Mouse (Mus musculus) stomach, embryonic 15.5 days (tissue): ENCODE data around the gene Tmem86a. TPM values are rescaled to one million over a fixed set of nuclear protein-coding genes. Genes with fewer than 3 reads are reported as not detected.
"Not testable (repeated sequence)": the region's sequence is repeated elsewhere in the genome, so short reads cannot be mapped to it uniquely, and the experiment has no call there.

ENCODE experiments used
- ATAC-seq: fragments of 200-750 bp; cut with Nextera tagmentation; 2 replicates; pipeline ENCODE4 v1.8.0; 2017; ENCODE audit warnings: low read depth, moderate number of reproducible peaks, moderate TSS enrichment; ENCODE audit not compliant: insufficient read depth, low FRiP score
- H3K27ac ChIP-seq: fragments of 300-500 bp; sonication (generic); 2 replicates; pipeline ENCODE4 v1.5.1; 2015; ENCODE audit warnings: mild to moderate bottlenecking, inconsistent platforms
- H3K27me3 ChIP-seq: fragments of 300-500 bp; sonication (generic); replicated peaks from 2 replicates; pipeline ENCODE4 v1.6.1; 2015; ENCODE audit warnings: inconsistent platforms
- H3K36me3 ChIP-seq: fragments of 300-500 bp; sonication (generic); 2 replicates; pipeline ENCODE4 v1.6.1; 2015; ENCODE audit warnings: inconsistent platforms
- H3K4me1 ChIP-seq: fragments of 300-500 bp; sonication (generic); 2 replicates; pipeline ENCODE4 v1.6.1; 2015; ENCODE audit warnings: inconsistent platforms
- H3K4me2 ChIP-seq: fragments of 300-500 bp; sonication (generic); 2 replicates; pipeline ENCODE4 v1.6.1; 2015; ENCODE audit warnings: mild to moderate bottlenecking, inconsistent platforms
- H3K4me3 ChIP-seq: fragments of 300-500 bp; sonication (generic); replicated peaks from 2 replicates; pipeline ENCODE4 v1.5.1; 2015; ENCODE audit warnings: inconsistent platforms
- H3K9ac ChIP-seq: fragments of 300-500 bp; sonication (generic); 2 replicates; pipeline ENCODE4 v1.6.1; 2015; ENCODE audit warnings: inconsistent platforms
- H3K9me3 ChIP-seq: fragments of 300-500 bp; sonication (generic); 2 replicates; pipeline ENCODE4 v1.6.1; 2016; ENCODE audit warnings: inconsistent platforms
- WGBS: fragments of 180-500 bp; shearing (Covaris S2); methylation state at CpG from one replicate; pipeline ENCODE4 v1.1.7; 2015; 5-methylcytosine and 5-hydroxymethylcytosine counted together
- polyA plus RNA-seq: library from polyadenylated mRNA; unstranded; fragments of >200 nt; fragmentation: Nextera tagmentation; extraction: Ambion mirVana; gene quantifications from 2 replicates; pipeline ENCODE4 v1.2.1, GENCODE M21; 2015

Tmem86a gene
- polyA plus RNA-seq, 1 experiment from 2014 or later, result 29.8 TPM

- H3K9ac ChIP-seq, result no peak overlapping the region
- ATAC-seq, result peak; percentile 99
- H3K27me3 ChIP-seq, result no peaks in the 10 kb centered on the region
- H3K4me3 ChIP-seq, result no peak overlapping the region
- peak overlapping the region; percentile 44 for H3K4me2 ChIP-seq
- H3K27ac ChIP-seq, result peak overlapping the region; percentile 77
- no peaks in the 10 kb centered on the region for H3K36me3 ChIP-seq
- WGBS, result 11% methylated on average over 6 of the region's 6 CpGs
- peaks cover 5% of the 10 kb centered on the region for H3K4me1 ChIP-seq
- no peaks in the 10 kb centered on the region for H3K9me3 ChIP-seq
Observed at GRCm38 (mm10) chr7:47015390-47016065, 34.9 kb upstream of the Tmem86a start.

- Histone ChIP-seq H3K27ac (no peak overlapping the region), H3K36me3 (no peaks in the 10 kb centered on the region), H3K27me3 (no peaks in the 10 kb centered on the region), H3K4me3 (no peak overlapping the region), H3K9me3 (no peaks in the 10 kb centered on the region), H3K9ac (no peak overlapping the region), H3K4me1 (peaks cover 10% of the 10 kb centered on the region), H3K4me2 (no peak overlapping the region)
- ATAC-seq, result no peak
- 76% methylated on average over 3 of the region's 3 CpGs for WGBS
Observed at GRCm38 (mm10) chr7:47016602-47017001, 33.8 kb upstream of the Tmem86a start.

DNA sequence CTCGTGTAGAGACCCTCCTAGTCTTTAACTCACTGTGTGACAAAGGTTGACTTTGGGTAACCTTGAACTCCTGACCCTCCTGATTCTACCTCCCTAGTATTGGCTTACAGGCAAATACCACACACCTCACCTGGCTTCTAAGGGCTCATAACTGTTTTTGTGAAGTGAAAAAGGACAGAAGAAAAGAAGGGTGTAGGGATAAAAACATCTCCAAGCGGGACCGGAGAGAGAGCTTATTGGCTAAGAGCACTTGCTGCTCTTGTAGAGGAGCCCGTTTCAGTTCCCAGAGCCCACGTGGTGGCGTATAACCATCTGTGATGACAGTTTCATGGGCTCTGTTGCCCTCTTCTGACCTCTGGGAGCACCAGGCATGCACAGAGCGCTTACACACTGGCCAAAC lies 33.3 kb upstream of the Tmem86a start:
- no peaks in the 10 kb centered on the region for H3K36me3 ChIP-seq
- H3K9ac ChIP-seq, result no peak overlapping the region
- no peaks in the 10 kb centered on the region for H3K9me3 ChIP-seq
- H3K4me1 ChIP-seq, result peaks cover 10% of the 10 kb centered on the region
- 73% methylated on average over 7 of the region's 7 CpGs for WGBS
- no peak for ATAC-seq
- H3K27ac ChIP-seq, result no peak overlapping the region
- no peak overlapping the region for H3K4me2 ChIP-seq
- no peak overlapping the region for H3K4me3 ChIP-seq
- no peaks in the 10 kb centered on the region for H3K27me3 ChIP-seq

DNA sequence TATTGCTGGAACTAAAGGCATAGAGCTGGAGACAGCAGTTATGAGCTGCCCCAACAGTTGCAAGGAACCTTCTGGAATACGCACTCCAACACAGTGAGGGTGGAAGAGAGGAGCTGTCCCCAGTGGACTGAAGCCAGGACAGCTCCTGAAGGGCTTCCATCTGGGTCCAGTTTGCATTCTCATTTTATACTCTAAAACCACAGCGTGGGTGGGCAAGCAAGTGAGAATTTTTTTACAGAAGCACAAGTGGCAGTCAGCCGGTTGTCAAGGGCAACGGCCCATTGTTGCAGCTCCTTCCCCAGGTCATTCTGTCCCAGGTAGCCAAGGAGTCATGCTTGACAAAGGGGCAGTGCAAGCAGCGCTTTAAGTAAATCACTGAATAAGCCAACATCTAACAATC lies 30.8 kb upstream of the Tmem86a start:
- peaks cover 10% of the 10 kb centered on the region for H3K4me1 ChIP-seq
- 57% methylated on average over 5 of the region's 5 CpGs for WGBS
- no peak overlapping the region for H3K4me2 ChIP-seq
- no peak overlapping the region for H3K9ac ChIP-seq
- H3K27me3 ChIP-seq, result no peaks in the 10 kb centered on the region
- no peak overlapping the region for H3K27ac ChIP-seq
- no peak for ATAC-seq
- H3K36me3 ChIP-seq, result no peaks in the 10 kb centered on the region
- no peaks in the 10 kb centered on the region for H3K9me3 ChIP-seq
- no peak overlapping the region for H3K4me3 ChIP-seq

- ATAC-seq, result peak; percentile 45; the same call in 1 of the 2 replicates
- WGBS, result 10% methylated on average over 8 of the region's 8 CpGs
- no peaks in the 10 kb centered on the region for H3K27me3 ChIP-seq
- no peak overlapping the region for H3K9ac ChIP-seq
- H3K27ac ChIP-seq, result no peak overlapping the region
- H3K4me1 ChIP-seq, result 0 out of 2 replicates have a peak, but pooled peaks cover 5% of the 10 kb centered on the region
- H3K36me3 ChIP-seq, result no peaks in the 10 kb centered on the region
- H3K4me2 ChIP-seq, result 0 out of 2 replicates have a peak overlapping the region, but pooled peaks have one; percentile 21
- no peaks in the 10 kb centered on the region for H3K9me3 ChIP-seq
- no peak overlapping the region for H3K4me3 ChIP-seq
Observed at GRCm38 (mm10) chr7:47020956-47021355, 29.4 kb upstream of the Tmem86a start.

DNA sequence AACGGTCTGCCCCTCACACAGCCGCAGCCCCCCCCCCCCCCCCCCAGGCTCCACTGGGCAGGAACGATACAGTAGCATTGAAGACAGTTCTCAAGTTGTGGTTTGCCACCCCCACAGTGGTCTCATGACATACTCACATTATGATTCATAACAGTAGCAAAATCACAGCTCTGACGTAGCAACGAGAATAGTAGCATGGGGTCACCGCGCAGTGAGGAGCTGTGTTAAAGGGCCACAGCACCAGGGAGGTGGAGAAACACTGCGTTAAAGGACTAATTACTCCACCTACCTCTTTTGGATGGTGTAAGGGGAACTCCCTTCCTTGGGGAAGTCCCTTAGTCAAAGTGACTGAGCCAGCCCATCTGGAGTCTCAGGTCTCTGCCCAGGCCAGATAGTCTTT lies 27.9 kb upstream of the Tmem86a start:
- Histone ChIP-seq H3K36me3 (no peaks in the 10 kb centered on the region), H3K9ac (no peak overlapping the region), H3K4me1 (0 out of 2 replicates have a peak, but pooled peaks cover 5% of the 10 kb centered on the region), H3K27ac (no peak overlapping the region), H3K4me3 (no peak overlapping the region), H3K4me2 (no peak overlapping the region), H3K9me3 (no peaks in the 10 kb centered on the region), H3K27me3 (no peaks in the 10 kb centered on the region)
- WGBS, result 65% methylated on average over 8 of the region's 8 CpGs
- no peak for ATAC-seq

DNA sequence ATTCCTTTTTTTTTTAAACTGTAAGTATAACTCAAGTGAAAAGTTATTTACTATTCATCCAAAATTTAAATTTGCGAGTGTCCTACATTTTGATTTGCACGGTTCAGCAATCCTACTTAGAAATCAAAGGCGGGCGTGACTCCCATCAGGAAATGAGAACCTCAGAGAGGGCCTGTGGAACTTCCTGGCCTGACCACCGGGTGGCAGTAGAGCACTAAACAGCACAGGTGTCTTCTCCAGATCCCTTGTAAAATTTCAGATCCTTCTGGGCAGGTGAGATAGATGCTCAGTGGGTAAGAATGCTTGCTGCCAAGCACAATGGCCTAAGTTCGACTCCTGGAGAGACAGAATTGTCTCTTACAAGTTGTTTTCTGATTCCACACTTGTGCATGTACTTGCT lies 26.9 kb upstream of the Tmem86a start:
- no peaks in the 10 kb centered on the region for H3K27me3 ChIP-seq
- no peaks in the 10 kb centered on the region for H3K9me3 ChIP-seq
- WGBS, result 13% methylated on average over 6 of the region's 6 CpGs
- H3K9ac ChIP-seq, result no peak overlapping the region
- no peaks in the 10 kb centered on the region for H3K36me3 ChIP-seq
- H3K4me3 ChIP-seq, result no peak overlapping the region
- no peak overlapping the region for H3K4me2 ChIP-seq
- 0 out of 2 replicates have a peak, but pooled peaks cover 5% of the 10 kb centered on the region for H3K4me1 ChIP-seq
- ATAC-seq, result no peak
- H3K27ac ChIP-seq, result no peak overlapping the region

DNA sequence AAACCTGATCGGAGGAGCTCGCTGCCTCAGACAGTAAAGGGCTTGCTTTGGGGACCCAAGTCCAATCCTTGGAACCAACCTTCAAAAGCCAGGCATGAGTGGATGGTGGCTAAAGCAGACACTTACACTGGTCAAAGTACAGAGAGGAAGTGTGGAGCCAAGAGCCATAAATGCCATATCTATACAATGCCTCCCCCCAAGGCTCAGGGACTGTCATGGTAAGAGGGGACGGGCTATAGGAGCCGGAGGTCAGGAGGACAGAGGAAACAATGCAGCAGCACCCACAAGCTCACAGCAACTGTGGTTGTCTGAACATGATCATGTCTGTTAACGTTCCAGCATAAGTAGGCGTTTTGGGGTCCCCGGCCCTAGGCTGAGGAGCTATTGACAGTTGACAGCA lies 25.9 kb upstream of the Tmem86a start:
- H3K36me3 ChIP-seq, result no peaks in the 10 kb centered on the region
- H3K27me3 ChIP-seq, result no peaks in the 10 kb centered on the region
- no peaks in the 10 kb centered on the region for H3K9me3 ChIP-seq
- H3K4me3 ChIP-seq, result no peak overlapping the region
- no peak overlapping the region for H3K4me2 ChIP-seq
- WGBS, result 90% methylated on average over 7 of the region's 7 CpGs
- no peak for ATAC-seq
- H3K9ac ChIP-seq, result no peak overlapping the region
- H3K27ac ChIP-seq, result no peak overlapping the region
- H3K4me1 ChIP-seq, result 0 out of 2 replicates have a peak, but pooled peaks cover 5% of the 10 kb centered on the region

DNA sequence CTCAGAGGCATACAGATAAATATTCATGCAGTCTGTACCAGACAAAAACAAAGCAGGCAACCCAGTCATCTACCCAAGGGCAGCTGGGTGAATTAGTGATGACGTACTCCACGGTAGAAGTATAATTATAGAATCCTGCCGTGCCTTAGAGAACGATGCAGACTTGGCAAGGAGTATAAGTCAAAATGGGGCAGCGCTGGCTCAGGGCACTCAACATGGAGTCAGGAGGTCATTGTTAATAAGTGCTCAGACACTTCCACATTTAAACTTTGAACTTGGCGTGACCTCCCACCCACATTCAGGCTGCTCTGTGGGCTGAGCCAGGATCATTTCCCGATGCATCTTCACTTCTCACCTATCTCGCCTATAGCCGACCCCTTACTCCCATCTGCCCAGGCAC lies 25.0 kb upstream of the Tmem86a start:
- no peak overlapping the region for H3K27ac ChIP-seq

GRCm38 (mm10) chr7:47026899-47027298 lies 23.5 kb upstream of the Tmem86a start:
- not testable (repeated sequence) for H3K4me3 ChIP-seq, H3K27me3 ChIP-seq, H3K27ac ChIP-seq, H3K9ac ChIP-seq, ATAC-seq, H3K4me1 ChIP-seq, H3K9me3 ChIP-seq, H3K4me2 ChIP-seq, H3K36me3 ChIP-seq
- 82% methylated on average over 3 of the region's 3 CpGs for WGBS

More for the DNA sequence above, 25.0 kb upstream of the Tmem86a start:
- 71% methylated on average over 9 of the region's 9 CpGs for WGBS
- H3K9ac ChIP-seq, result no peak overlapping the region
- no peaks in the 10 kb centered on the region for H3K36me3 ChIP-seq
- H3K4me1 ChIP-seq, result 0 out of 2 replicates have a peak, but pooled peaks cover 5% of the 10 kb centered on the region
- ATAC-seq, result no peak
- H3K4me3 ChIP-seq, result no peak overlapping the region
- no peaks in the 10 kb centered on the region for H3K27me3 ChIP-seq
- H3K4me2 ChIP-seq, result no peak overlapping the region
- H3K9me3 ChIP-seq, result no peaks in the 10 kb centered on the region

DNA sequence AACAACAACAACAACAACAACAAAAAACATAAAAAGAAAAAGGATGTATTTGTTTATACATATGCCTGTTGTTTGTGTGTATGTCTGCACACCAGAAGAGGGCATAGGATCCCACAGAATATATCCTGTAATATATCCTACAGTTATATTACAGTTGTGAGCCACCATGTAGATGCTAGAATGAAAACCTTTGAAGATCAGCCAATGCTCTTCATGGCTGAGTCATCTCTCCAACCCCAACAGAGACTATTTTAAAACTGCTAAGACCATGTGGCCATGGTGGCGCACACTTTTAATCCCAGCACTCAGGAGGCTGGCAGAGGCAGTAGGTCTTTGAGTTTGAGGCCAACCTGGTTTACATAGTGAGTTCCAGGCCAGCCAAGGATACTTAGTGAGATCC lies 22.9 kb upstream of the Tmem86a start:
- H3K27me3 ChIP-seq, result no peaks in the 10 kb centered on the region
- no peak overlapping the region for H3K27ac ChIP-seq
- H3K4me1 ChIP-seq, result no peaks in the 10 kb centered on the region
- no peak overlapping the region for H3K4me2 ChIP-seq
- no peaks in the 10 kb centered on the region for H3K9me3 ChIP-seq
- no peaks in the 10 kb centered on the region for H3K36me3 ChIP-seq
- no peak overlapping the region for H3K9ac ChIP-seq
- H3K4me3 ChIP-seq, result no peak overlapping the region
- WGBS, result 76% methylated on average over 1 of the region's 1 CpGs
- ATAC-seq, result no peak

DNA sequence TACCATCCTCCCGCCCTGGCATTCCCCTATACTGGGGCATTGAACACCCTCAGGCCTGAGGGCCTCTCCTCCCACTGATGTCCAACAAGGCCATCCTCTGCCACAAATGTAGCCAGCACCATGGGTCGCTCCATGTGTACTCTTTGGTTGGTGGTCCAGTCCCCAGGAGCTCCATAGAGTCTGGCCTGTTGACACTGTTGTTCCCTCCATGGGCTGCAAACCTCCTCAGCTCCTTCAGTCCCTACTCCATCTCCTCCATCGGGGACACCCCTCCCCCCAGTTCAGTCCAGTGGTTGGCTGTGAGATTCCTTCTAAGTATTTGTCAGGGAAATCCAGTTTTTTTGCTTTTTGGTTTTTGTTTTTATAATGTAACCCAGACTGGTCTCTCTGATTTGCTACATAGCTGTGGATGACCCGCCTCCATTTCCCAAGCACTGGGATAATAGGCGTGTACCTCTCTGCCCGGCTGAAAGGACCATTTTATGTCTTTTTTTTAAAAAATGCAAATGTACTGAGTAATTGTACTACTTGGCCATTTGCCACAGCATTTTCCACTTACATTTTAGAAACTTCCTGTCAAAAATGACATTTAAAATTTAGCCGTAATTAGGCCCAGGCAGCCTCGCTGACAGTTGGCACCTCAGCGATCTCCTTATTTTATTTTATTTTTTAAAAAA lies 19.7 kb upstream of the Tmem86a start:
- no peaks in the 10 kb centered on the region for H3K9me3 ChIP-seq
- no peak overlapping the region for H3K27ac ChIP-seq
- H3K4me1 ChIP-seq, result no peaks in the 10 kb centered on the region
- no peak overlapping the region for H3K4me2 ChIP-seq
- no peak overlapping the region for H3K9ac ChIP-seq
- no peaks in the 10 kb centered on the region for H3K27me3 ChIP-seq
- ATAC-seq, result no peak
- 72% methylated on average over 9 of the region's 9 CpGs for WGBS
- no peaks in the 10 kb centered on the region for H3K36me3 ChIP-seq
- H3K4me3 ChIP-seq, result no peak overlapping the region
